Mouse (Mus musculus) induced T-regulatory cell, adult 2 months (primary cell): ENCODE data around the gene Cyp2d11.
"Not testable (repeated sequence)": the region's sequence is repeated elsewhere in the genome, so short reads cannot be mapped to it uniquely, and the experiment has no call there.

ENCODE experiments used
- DNase-seq: peaks from one replicate; pipeline ENCODE4 v3.0.0-alpha.2; 2012; ENCODE audit warnings: low read depth

The Cyp2d11 gene

GRCm38 (mm10) chr15:82393922-82394321 lies at the start of gene Cyp2d11:
Cyp2d11 (minus strand) TSS chr15:82394022.
- not testable (repeated sequence) for DNase-seq

DNA sequence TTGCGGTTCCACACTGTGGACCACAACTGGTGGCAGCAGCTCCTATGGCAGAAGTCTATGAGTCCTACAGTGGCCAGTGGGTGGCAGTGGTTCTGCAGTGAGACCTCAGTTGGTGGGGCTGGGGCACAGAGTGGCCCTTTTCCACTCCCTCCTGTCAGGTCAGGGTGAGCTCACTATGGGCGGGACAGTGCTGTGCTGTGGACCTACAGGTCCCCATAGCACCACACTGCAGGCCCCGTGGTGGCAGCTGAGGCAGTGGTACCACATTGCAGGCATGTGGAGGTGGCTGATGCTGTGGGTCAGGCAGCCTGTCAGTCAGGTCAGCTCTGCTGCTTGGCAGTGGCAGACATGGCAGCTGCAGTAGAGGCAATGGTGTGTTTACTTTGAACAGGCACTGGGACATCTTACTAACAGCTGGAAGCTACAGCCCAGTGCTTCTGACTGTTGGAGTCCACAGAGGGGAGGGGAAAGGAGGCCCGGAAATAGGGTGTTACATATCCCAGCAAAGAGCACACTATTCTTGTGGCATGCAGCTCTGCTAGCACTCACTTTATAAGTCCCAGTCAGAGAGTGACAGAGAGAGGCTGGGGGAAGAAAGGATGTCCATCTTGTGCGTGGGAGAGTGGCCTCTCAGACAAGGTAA lies 44.3 kb upstream of the Cyp2d11 start:
- DNase-seq: no peak

- no peak for DNase-seq
Measured at GRCm38 (mm10) chr15:82435606-82436005, 41.8 kb upstream of the Cyp2d11 start.

DNA sequence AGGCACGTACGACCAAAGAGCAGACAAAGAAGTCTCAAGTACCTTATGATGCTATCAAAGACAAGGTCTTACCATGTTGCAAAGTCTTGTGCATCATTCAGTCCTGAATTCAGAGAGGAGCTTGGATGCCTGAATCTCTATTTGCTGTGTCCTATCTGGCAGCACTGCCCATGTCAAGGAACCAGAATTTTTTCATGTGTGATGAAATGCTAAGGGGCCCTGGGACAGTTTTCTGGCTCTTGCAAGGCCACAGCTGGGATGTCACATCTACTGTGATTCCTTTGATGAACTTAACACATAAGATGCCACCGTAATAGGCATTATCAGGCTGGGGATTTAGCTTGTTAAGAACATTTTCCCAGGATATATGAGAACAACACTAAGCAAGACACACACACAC lies 41.2 kb upstream of the Cyp2d11 start:
- DNase-seq: no peak

DNA sequence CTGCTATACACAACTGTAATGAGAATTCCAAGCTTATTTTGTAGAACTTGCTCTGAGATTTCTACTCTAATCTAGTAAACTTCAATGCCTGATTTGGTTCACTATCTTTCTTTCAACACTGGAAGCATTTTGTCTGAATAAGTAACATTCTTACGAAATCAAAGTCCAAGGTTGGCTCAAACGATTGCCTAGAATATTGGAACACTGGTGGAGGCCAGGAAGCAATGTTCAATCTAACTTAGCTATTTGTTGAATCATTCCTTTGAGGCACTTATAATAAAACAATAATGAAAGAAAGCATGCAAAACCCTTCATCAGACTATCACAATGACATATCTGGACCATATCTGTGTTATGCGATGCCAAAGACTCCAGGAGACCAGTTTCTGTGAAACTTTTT lies 40.7 kb upstream of the Cyp2d11 start:
- no peak for DNase-seq

DNA sequence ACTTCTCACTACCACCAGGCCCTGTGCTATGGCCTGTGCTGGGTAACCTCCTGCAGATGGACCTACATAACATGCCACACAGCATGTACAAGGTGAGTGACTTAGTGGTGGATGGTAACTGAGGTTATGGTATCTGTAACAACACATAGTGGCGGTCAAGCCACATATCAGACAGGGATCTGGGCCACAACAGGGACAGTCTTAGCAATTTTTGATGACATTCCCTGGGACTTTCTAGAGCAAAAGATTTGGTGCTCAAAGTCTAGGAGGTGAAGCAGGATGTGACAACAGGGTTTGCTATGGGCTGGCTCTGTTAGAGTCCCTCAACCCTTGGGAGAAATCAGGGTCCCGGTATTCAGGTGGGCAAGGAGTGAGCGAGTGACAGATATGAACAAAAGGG lies 39.8 kb upstream of the Cyp2d11 start:
- no peak for DNase-seq

DNA sequence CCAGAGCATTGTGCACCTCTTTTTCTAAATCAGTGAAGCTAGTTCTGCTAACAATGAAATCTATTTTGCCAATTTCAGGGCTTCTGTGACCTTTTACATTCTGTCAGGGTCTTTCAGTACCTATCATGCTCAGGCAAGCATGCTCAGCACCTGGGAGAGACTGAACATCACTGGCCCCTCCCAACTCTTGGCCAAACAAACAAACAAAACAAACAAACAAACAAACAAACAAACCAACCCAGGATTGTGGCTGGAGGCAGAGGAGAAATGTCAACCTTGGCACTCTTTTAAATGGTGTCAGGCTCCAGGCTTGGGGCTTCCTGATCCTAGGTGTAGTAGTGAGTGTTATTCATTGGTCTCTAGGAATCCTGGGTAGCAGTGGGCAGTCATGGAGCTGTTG lies 39.3 kb upstream of the Cyp2d11 start, which contains the start of gene Cyp2d9:
Cyp2d9 (plus strand) TSS at position 301 of the 400 bp plus-strand sequence.
- no peak for DNase-seq

DNA sequence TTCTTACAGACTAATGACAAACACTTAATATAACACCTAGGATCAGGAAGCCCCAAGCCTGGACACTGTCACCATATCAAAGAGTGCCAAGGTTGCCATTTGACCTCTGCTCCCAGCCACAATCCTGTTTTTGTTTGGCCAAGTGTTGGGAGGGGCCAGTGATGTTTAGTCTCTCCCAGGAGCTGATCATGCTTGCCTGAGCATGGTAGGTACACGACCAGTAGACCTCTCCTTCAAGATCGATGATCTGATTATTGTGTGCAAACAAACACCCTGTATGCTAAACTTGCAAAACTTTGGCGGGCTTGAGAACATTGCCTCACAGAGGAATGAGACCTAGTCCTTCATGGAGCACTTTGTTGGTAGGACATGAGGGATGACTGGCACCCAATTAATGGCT lies 29.6 kb upstream of the Cyp2d11 start:
- no peak for DNase-seq

DNA sequence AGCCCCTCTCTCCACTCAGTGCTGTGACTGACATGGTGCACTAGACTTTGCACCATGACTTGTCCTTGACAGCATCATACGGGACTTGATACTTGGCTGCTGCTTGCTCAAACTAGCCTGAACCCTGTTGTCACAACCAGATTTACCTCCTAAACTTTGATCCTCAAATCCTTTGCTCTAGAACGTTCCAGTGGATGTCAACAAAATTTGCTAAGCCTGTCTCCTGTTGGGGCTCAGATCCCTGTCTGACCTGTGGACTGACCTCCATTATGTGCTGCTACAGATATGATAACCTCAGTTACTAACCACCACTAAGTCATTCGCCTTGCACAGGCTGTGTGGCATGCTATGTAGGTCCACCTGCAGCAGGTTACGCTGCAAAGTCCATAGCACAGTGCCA lies 29.1 kb upstream of the Cyp2d11 start:
- no peak for DNase-seq

- DNase-seq: no peak
Measured at GRCm38 (mm10) chr15:82418616-82419015, 24.8 kb upstream of the Cyp2d11 start.

GRCm38 (mm10) chr15:82416797-82417789 lies 23.3 kb upstream of the Cyp2d11 start:
- peak; percentile 79 for DNase-seq

DNA sequence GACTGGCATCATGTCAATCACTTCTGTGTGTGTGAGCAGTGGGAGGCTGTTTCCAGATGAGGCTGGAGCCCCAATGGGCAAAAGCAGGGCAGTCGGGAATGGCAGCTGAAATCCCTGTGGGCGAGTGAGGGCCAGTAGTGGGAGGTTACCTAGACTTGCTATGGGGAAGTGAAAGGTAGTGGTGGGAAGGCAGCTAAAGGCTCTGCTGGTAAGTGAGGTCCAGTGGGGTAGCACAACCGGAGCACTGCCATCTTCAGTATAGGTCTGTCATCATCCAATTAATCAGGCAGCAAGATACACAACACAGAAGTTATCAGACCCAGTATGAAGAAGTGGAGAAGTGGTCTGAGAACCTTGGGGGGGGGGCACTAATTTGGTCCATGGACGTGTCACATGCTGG lies 13.7 kb upstream of the Cyp2d11 start:
- DNase-seq: no peak

DNA sequence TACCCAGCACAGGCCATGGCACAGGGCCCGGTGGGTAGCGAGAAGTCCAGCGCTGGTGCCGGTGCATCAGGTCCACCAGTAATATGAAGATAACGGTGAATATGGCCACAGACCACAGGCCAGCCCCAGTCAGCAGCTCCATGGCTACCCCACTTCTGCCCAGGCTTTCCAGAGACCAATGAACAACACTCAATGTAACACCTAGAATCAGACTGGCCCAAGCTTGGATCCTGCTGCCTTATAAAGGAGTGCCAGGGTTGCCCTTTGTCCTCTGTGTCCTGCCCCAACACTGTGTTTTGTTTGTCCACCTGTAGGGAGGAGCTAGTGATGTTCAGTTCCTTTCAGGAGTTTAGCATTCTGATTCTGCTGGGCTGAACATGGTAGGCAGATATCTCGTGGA lies 13.2 kb upstream of the Cyp2d11 start, which contains the start of gene Cyp2d10:
Cyp2d10 (minus strand) TSS at position 215 of the 400 bp plus-strand sequence.
- DNase-seq: no peak

DNA sequence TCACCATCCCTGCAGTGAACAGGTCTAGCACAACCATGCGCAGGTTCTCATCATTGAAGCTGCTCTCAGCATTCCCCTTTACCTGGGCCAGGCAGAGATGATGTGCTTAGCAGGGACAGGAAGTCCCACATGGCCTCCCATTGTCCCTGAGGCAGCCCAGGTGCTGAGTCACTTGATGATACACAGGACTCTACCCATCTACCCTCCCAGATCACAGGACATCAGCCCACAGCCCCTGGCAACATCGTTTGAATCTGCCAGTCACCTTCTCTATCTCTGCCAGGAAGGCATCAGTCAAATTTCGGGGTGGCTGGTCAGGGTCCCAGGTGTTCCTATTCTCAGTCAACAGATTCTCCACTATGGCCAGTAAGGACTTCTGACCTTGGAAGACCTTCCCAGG lies 10.3 kb upstream of the Cyp2d11 start:
- no peak for DNase-seq

GRCm38 (mm10) chr15:82403606-82404005 lies 9.8 kb upstream of the Cyp2d11 start:
- DNase-seq: no peak

DNA sequence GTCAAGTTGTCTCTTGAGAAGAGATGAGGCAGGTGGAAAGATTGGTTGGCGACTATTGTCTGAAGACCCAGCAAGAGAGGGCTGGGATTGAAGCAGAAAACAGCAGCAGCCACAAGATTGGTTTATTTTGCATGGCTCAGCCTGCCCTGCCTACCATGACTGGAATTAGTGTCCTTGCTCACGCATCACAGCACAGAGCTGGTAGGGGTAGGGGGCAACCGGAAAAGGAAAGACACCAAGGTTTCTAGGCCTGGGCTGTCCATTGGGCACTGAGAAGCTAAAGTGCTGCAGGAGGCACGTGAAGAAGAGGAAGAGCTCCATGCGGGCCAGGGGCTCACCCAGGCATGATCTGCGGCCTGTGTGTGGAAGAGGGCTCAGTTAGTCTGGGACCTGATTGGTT lies 8.9 kb upstream of the Cyp2d11 start:
- DNase-seq: no peak

DNA sequence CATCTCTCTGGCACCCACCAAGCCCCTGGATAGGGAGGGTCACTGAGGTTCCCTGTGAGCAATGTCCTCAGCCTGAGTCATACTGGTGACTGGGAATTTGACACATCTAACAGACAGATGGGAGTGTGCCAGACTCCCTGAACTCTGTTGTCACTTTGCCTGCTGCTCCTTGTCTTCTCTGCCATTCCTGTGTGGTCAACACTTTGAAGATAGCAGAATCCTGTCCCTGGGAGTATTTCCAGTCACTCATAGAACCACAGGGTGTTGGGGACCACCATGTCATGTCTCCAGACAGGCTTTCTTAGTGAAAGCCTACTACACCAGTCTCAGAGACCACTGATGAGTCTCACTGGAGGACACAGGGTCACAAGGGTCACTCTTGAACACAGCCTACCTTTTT lies 8.3 kb upstream of the Cyp2d11 start:
- no peak for DNase-seq

GRCm38 (mm10) chr15:82401516-82401915 lies 7.7 kb upstream of the Cyp2d11 start:
- DNase-seq: no peak

DNA sequence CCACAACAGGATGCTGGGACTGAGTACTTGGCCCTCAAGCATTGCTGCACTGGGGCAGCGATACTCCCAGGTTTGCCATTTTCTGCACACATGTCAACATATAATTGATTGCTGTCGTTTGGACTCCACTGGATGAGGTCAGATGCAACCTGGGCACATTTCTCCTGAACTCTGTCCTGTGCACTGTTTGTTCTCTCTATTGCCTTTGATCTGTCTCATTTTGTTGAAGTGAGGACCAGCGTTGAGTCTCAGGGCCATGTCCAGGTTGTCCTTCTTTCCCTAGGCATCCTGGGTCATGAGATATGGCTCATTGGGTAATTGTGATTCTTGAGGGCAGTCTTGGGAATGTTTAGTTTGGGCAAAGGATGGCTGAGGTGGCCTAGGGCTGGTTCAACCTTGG lies 2.1 kb upstream of the Cyp2d11 start:
- not testable (repeated sequence) for DNase-seq

GRCm38 (mm10) chr15:82389916-82390315 lies 3.9 kb downstream of the Cyp2d11 start:
- DNase-seq: not testable (repeated sequence)

- DNase-seq: no peak
Measured at GRCm38 (mm10) chr15:82385729-82386128, 8.1 kb downstream of the Cyp2d11 start.

DNA sequence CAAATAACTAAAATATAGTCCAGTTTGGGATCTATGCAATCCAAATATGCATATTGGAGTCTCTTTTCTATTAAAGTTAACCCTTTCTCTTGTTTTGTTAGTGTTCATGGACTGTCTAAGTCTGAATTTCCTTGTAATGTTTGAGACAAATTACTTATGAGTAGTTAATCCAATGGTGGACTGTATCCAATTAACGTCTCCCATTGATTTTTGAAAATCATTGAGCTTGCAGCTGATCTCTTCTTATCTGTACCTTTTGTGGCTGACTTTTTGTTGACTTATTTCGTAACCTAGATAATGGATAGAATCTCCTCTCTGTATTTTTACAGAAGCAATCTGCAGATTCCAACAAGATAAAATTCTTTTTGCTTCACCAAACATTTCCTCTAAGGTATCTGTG lies 11.4 kb downstream of the Cyp2d11 start:
- DNase-seq: no peak

DNA sequence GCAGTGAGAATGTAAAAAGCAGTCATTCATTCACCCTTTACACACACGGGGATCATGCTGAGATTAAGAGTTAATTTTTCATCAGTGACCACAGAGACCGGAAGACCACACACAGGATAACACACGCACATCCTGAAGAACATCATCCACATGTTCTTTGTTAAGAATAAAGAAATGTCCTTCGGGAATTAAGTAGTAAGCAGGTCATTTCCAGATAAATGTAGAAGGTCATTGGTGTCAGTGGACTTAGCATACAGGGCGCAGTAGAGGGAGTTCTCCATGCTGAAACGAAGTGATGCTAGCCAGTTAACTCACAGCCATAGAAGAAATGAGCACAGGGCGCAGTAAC lies 13.1 kb downstream of the Cyp2d11 start:
- DNase-seq: no peak
